8 mouse cellular contexts compared by ENCODE assay signal in the genomic region with DNA sequence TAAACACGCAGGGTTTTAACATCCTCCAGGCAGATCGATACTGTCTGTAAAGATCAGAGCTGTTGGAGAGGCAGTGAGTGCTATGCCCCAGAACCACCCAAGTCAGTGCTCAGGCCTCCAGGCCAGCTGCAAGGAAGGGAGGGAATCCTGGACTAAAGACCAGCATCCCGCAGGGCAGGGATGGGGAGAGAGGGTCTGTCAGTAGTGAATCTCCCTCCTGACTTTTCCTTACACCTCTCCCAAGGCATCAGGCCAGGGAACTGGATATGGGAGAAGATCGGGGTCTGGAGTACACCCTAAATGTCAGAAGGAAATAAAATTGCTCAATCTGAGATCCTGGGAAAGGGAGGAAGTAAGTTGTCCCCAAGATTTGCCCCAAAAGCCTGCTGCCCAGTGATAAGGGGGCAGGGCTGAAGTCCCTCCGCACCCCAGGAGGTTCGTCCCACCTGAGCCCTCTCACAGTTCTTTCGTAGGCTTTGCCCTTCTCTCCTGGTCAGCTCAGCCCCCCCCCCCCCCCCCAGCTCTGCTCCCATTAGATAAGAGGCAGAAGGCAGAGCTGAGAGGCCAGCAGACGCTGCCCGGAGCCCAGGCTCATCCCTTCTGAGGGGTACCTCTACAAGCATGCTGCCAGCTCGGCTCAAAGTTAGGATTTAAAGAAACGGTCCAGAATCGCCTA. TPM values are rescaled to one million over a fixed set of nuclear protein-coding genes. Genes with fewer than 3 reads are reported as not detected.
DNase-seq lines count a peak whose midpoint lies in the region; ATAC-seq and TF ChIP-seq lines count a peak whose summit lies in the region.

No protein-coding gene starts in this region.

- TF ChIP-seq POLR2A in thymus, adult 2 months (IDR thresholded peaks at IDR 0.05; ENCODE audit: control insufficient read depth, extremely low read depth, insufficient read depth, low read length, poor library complexity) = no peak

- TF ChIP-seq CTCF in thymus, adult 2 months (IDR thresholded peaks at IDR 0.05; ENCODE audit: borderline replicate concordance, control insufficient read depth, extremely low read depth, insufficient read depth, low read length, poor library complexity) = no peak

- no peak for DNase-seq in thymus, adult 2 months
- DNase-seq in thymus, postnatal 14 days = no peak
- no peak for DNase-seq in hindbrain, embryonic 10.5 days (ENCODE audit: low spot score)
- no peak for DNase-seq in adrenal gland, adult 8-10 months
- DNase-seq in urinary bladder, postnatal 4 days (ENCODE audit: low spot score in 2 of 2) = no peak
- DNase-seq in c-Kit-positive CD71-positive TER-119-positive erythroid progenitor cells, embryonic 14.5 days (ENCODE audit: low spot score) = no peak

- H3K36me3 ChIP-seq in thymus, adult 2 months (ENCODE audit: control insufficient read depth, insufficient read depth, low read length) = no peaks in the 10 kb centered on the region
- no peaks in the 10 kb centered on the region for H3K36me3 ChIP-seq in hindbrain, embryonic 10.5 days
- H3K36me3 ChIP-seq in megakaryocyte, embryonic 14.5 days (replicated peaks; ENCODE audit: low read length) = peaks cover 10% of the 10 kb centered on the region

- no peak for ATAC-seq in monocyte, adult 5-6 weeks (replicated peaks; ENCODE audit: insufficient number of reproducible peaks, low FRiP score, low TSS enrichment, poor library complexity, severe bottlenecking)

- WGBS in thymus, adult 2 months = 41% methylated on average over 12 of the region's 12 CpGs
- WGBS in hindbrain, embryonic 10.5 days = 10% methylated on average over 12 of the region's 12 CpGs

- no peaks in the 10 kb centered on the region; the same call in 1 of the 2 replicates for H3K27me3 ChIP-seq in thymus, adult 2 months (ENCODE audit: control insufficient read depth, insufficient read depth, low read length)
- H3K27me3 ChIP-seq in hindbrain, embryonic 10.5 days (ENCODE audit: insufficient read depth, poor library complexity, severe bottlenecking) = peaks cover 32% of the 10 kb centered on the region
- peaks cover 58% of the 10 kb centered on the region for H3K27me3 ChIP-seq in megakaryocyte, embryonic 14.5 days (replicated peaks)

- peaks cover 10% of the 10 kb centered on the region for H3K4me1 ChIP-seq in thymus, adult 2 months (replicated peaks; ENCODE audit: control insufficient read depth, insufficient read depth, low read length)
- H3K4me1 ChIP-seq in hindbrain, embryonic 10.5 days (replicated peaks) = peaks cover 35% of the 10 kb centered on the region
- H3K4me1 ChIP-seq in megakaryocyte, embryonic 14.5 days = peaks cover 41% of the 10 kb centered on the region

- H3K4me3 ChIP-seq in thymus, adult 2 months (ENCODE audit: control insufficient read depth, insufficient read depth, low read length) = peak overlapping the region; percentile 34; the same call in 1 of the 2 replicates
- H3K4me3 ChIP-seq in hindbrain, embryonic 10.5 days = peak overlapping the region; percentile 66
- peak overlapping the region; percentile 91 for H3K4me3 ChIP-seq in megakaryocyte, embryonic 14.5 days (replicated peaks)

- H3K9me3 ChIP-seq in hindbrain, embryonic 10.5 days = no peaks in the 10 kb centered on the region
- H3K9me3 ChIP-seq in megakaryocyte, embryonic 14.5 days = peaks cover 4% of the 10 kb centered on the region; the same call in 1 of the 2 replicates

- no peak overlapping the region for H3K27ac ChIP-seq in thymus, adult 2 months (ENCODE audit: control insufficient read depth, insufficient read depth, low read length)
- peak overlapping the region; percentile 86 for H3K27ac ChIP-seq in hindbrain, embryonic 10.5 days

RNA-seq across cellular contexts. Expression of gene Prokr1, which starts 0.7 kb away (rescaled TPM):
- polyA plus RNA-seq in thymus, adult 2 months (2012; rRNA removed) = 0.20 and 0.26 TPM in 2 replicates
- 1.9 and 3.6 TPM in 2 replicates for polyA plus RNA-seq in hindbrain, embryonic 10.5 days (2016; fragmentation: Nextera tagmentation; extraction: Ambion mirVana)
- polyA plus RNA-seq in megakaryocyte, embryonic 14.5 days (2012; ENCODE audit: insufficient read depth, low replicate concordance) = 0.51 and 1.1 TPM in 2 replicates
- total RNA-seq in adrenal gland, adult 8-10 months (2022) = under 1 TPM; 0.10 to 0.89 (median 0.36) TPM
- 0.67 to 2.8 TPM (median 1.9 TPM) in 3 replicates for total RNA-seq in monocyte, adult 5-6 weeks (2017)

RNA-seq across cellular contexts. Expression of gene Arhgap25, which starts 56.8 kb away (rescaled TPM):
- polyA plus RNA-seq in thymus, adult 2 months (2012; rRNA removed) = 17.2 TPM in 2 replicates
- 2.3 and 3.6 TPM in 2 replicates for polyA plus RNA-seq in hindbrain, embryonic 10.5 days (2016; fragmentation: Nextera tagmentation; extraction: Ambion mirVana)
- 8.3 TPM in 1 of 2 replicates, not detected in the other for polyA plus RNA-seq in megakaryocyte, embryonic 14.5 days (2012; ENCODE audit: insufficient read depth, low replicate concordance)
- 1 to 10 TPM; 2.6 to 7.4 (median 5.1) TPM for total RNA-seq in adrenal gland, adult 8-10 months (2022)
- 138 to 220 TPM (median 146 TPM) in 3 replicates for total RNA-seq in monocyte, adult 5-6 weeks (2017)

Comparison
In these comparisons a context has a peak if more than half of its experiments do, and no peak if none do; other contexts are left out.
1. H3K4me3 ChIP-seq: peak in every context shown above with its lines; median percentile 91 in megakaryocyte, embryonic 14.5 days; 66 in hindbrain, embryonic 10.5 days; 34 in thymus, adult 2 months.